Mouse (Mus musculus): ENCODE measurements around the gene Mrps7.

Gene Mrps7

DNA sequence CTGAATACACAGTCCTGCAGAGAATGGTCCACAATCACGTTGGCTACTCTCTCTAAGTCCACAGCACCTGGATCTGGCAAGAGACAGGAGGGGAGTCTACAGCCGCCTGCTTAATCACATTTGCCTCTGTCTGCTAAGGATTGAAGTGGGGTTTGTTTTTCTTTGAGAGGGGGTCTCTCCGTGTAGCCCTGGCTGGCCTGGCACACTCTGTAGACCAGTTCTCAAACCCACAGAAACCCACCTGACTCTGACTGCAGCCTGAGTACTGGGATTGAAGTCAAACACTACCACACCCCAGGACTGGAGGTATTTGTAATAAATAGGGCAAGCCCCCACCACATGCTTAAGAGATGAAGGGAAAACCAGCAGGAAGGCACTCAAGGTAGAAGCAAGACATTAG is 5.9 kb downstream of the Mrps7 start:
- DNase-seq: no peak

GRCm38 (mm10) chr11:115611173-115611572 is 7.4 kb downstream of the Mrps7 start:
- DNase-seq: no peak

DNA sequence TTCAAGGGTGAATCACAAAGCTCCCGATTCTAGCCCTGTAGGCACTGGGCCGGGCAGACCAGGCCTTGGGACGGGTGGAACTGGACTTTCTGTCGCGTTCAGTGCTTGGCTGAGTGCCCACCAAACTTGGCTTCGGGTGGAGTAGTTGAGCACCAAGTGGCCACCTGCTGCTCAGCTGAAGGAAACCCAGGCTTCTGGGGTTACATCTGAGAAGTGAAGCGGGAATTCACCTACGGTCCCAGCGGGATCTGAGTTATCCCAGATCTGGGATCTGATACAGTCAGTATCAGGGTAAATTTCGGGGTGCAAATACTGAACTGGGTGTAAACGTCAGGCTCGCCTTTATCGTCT is 8.3 kb downstream of the Mrps7 start:
- peak; percentile 75 for DNase-seq

DNA sequence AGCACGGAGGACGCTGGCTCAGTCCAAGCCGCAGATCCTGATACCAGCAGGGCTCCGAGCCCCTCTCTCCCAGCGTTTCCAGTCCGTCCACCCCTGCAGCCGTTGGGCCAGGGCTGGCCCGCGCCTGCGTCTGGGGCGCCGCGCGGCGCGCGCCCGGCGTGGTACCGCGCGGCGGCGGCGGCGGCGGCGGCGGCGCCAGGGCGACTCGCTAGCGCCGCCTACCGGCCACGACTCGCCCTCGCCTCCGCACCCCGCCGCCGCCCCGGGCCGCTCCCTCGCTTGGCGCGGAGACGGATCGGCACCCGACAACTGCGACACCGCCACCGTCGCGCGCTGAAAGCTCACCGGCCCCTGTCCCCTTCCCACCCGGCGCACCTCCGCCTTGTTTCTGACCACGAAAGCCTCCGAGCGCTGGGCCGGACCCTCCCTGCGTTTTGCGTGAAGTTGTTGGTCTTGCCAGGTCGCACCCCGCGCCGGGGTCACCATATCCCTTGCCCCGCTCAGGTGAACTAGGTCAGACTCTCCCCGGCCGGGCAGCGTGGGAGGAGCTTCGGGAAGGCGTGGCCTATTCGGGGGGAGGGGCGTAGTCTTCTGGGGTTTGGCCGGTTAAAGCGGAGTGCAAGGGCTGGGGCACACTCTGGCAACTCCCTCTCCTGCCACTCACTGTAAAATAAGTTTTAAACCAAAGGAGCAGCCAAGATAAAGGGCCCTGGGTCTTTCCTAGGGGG is 8.8 kb downstream of the Mrps7 start, which contains the start of gene Mif4gd:
TSS of gene Mif4gd (minus strand) at position 560 of the 728 bp plus-strand sequence.
- DNase-seq: peak; percentile 92

DNA sequence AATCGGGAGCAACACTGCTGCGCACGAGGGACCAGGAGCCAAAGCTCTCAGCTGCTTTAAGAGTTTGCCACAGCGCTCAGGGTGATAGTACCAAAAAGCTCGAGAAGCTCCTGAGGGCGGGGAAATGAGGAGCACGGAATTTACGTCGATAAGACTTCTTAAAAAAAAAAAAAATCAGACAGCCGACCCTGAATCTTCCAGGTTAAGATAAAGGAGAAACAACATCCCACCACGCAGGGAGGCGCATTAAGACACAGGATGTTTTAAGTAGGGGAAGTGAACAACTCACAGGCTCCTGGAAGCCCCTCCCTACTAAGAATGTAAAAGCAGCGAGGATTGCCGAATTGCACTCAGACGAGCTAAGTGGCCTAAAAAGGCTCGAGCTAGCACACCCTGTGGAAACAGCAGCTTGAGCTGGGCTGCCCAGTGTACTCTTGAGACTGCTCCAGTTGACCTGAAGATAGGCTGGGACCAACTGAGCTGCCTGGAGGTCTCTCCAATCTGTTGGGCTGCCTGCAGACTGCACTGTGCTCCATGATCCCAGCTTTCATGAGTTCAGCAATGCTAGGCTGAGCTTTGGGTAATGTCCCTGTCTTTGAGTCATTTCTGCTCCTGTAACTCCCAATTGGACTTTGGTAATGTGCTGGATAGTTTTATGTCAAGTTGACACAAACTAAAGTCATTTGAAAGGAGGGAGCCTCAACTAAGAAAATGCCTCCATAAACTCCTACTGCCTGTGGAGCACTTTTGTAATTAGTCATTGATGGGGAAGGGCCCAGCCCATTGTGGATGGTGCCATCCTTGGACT is 9.6 kb downstream of the Mrps7 start:
- no peak for DNase-seq

DNA sequence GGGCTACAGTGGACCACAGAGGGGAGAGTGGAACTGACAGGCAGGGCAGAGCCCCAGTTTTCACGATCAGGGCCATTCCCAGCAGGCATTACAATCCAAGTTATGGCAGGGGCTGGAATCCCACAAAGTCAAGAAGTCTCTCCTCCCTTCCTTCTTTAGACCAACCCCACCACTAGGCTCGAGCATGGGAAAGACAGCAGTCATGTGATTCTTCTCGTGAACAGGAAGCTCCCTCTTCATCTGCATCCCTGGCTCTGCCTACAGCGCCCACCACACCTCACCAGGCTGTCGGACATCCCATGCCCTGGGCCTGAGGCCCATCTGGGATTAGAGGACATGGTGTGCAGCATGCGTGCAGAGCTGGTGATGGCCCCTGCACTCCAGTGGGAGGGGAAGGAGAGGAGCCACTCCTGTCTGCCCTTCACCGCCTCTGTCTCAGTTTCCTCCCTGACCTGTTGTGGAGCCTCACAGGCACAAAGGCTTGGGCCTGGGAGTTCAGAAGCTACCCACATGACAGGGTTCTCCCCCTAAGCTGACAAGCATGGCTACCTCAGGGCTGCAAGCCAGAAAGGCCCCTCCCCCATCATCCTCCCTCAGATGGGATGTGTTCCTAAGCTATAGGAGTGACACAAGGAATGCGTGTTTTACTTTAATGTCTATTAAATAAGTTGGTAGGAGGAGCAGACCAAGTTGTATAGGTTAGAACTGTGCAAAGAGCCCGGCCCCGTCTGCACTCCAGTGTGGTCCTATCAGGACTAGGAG is 10.8 kb downstream of the Mrps7 start:
- DNase-seq: no peak

DNA sequence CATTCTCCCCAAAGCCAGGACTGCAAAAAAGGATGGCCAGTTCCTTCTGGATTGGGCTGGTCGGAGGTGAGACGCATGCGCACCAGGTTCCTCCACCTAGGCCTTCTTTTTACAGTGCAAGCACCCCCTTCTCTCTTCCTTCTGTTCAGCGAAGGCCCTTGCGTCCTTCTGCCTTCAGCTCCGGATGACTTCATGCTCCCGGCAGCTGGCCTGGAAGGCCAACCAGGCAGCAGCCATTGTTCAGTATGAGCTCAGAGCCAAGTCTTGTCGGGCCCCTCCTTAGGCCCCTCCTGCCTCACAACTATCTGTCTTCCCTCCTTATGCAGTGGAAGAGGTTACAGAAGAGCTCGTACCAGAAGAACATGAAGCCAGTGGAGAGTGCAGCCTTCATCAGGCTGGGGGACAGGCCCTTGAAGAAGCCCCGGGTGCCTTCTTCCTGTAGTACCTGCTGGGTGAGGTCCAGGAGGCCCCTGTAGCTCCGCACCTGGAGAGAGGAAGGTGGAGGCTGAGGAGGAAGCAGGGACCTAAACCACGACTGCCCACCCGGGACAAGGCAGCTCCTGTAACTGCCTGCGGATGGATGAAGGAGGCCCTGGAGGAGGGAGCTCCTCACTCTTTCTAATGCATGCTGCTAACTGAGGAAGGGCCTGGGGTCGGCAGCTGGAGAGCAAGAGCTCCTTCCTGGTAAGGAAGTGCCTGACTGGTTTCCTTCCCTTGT is 11.5 kb downstream of the Mrps7 start:
- DNase-seq: no peak

GRCm38 (mm10) chr11:115615875-115616274 is 12.2 kb downstream of the Mrps7 start:
- no peak for DNase-seq

GRCm38 (mm10) chr11:115616371-115616770 is 12.6 kb downstream of the Mrps7 start:
- DNase-seq: no peak

DNA sequence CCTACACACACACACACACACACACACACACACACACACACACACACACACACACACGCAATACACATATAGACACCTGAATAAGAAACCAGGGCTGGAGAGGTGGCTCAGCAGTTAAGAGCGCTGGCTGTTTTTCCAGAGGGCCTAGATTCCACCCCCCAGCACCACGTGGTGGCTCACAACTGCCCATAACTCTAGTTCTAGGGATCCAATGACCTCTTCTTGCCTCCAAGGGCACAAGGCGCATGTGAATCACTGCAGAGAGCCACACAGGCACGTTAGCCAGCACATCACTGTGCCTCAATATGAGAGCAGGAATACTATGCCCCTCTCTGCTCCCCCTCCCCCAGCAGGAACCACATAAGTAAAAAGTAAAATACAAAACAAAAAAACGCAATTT is 13.2 kb downstream of the Mrps7 start:
- no peak for DNase-seq

GRCm38 (mm10) chr11:115618001-115618400 is 14.3 kb downstream of the Mrps7 start:
- no peak for DNase-seq

DNA sequence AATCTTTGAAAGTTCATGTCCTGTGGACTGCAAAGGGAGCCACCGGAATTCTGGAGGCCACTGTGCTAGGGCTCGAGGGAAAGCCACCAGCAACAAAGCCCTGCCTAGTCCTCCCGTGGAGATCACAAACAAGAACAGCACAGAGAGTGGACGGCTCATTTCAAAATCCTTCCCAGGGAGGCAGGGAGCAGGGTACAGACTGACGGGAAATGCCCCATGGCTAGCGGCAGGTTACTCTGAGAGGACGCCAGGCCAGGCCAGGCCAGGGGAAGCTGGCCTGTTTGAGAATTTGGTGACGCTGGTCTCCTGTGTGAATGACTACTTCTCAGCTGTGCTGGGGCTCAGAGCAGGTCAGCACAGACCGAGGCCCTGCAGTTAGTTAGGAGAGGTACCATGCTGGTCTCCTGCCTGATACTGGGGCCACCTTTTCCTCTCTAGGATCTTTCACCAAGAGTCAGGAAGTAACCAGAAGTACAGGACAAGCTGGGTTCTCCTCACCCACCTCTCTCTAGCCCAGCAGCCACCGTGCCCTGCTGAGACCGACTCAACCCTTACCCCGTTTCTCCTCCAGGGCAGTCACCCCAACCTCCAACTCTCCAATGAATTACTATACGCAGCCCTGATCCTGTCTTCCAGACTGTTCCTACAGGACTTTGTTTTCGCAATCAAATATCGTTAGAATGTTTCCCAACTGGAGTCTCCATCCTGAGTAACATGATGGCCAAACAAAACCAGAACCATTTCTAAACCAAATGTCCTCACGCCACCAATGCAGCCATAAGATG is 15.2 kb downstream of the Mrps7 start:
- no peak for DNase-seq

DNA sequence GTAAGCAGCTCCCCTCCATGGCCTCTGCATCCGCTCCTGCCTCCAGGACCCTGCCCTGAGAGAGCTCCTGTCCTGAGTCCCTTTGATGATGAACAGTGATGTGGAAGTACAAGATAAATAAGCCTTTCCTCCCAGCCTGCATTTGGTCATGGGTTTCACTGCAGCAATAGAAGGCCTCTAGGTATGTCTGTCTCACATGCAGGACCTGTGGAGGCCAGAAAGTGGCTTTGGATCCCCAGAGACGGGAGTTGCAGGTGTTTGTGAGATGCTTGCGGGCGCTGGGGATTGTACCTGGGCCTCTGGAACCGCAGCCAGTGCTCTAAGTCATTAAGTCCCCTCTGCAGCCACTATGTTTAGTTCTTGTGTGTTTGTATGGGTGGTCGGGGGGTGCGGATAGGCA is 16.2 kb downstream of the Mrps7 start:
- no peak for DNase-seq

DNA sequence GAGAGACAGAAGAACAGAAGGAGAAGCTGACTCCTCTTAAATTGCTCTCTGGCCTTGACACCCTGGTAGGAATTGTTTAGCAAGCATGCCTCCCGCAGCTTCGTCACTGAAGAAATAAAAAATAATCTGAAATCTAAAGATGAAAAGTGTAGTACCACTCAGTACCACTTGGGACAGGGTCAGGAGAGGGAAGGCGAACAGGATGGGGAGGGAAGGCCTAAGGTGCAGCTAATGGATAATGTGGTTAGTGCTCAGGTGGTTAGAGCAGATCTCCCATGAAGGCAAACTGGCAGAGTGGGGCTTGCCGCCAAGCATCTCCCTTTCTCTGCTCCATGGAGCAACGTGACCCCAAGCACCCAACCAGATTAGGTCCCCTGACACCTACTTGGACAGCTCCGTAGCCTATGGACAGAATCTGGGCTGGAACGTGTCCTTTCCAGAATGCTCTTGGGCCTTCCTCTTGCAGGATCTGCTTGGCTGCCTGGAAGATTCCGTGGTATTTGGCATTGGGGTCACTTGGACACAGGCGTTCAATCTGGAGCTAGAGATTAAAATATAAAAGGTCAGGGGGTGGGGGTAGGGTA is 19.9 kb downstream of the Mrps7 start:
- no peak for DNase-seq

- no peak for DNase-seq
Observed at GRCm38 (mm10) chr11:115625877-115626276, 22.2 kb downstream of the Mrps7 start.

- no peak for DNase-seq
Observed at GRCm38 (mm10) chr11:115626824-115627616, 23.3 kb downstream of the Mrps7 start.

- DNase-seq: peak; percentile 99
Observed at GRCm38 (mm10) chr11:115627705-115628464, 24.2 kb downstream of the Mrps7 start, which contains the start of gene Slc25a19. Gene Slc25a19, minus strand, starts transcription at chr11:115628295.

- no peak for DNase-seq
Observed at GRCm38 (mm10) chr11:115628465-115629101, 24.9 kb downstream of the Mrps7 start.

Data from cerebellum, adult 11 months (tissue).